In the genomic region with DNA sequence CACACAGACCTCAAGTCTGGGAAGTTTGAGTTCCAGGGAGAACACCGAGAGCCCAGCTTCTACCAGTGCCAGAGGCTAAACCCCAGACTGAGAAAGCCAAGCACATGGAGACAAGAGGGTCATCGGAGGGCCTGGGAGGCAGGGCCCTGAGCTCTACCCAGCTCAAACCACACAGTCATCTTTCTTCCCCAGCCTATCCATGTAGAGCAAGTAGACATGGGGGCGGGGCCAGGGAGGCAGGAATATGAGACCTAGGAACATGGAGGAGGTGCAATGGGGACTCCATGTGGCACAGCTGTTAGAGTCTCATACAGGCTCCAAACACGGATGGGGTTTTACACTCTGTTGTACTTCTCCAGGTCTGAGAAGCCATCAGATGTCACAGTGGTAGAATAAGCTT, we compare ENCODE assay signal across 11 mouse cellular contexts. TPM values are rescaled to one million over a fixed set of nuclear protein-coding genes. Genes with fewer than 3 reads are reported as not detected.
DNase-seq lines count a peak whose midpoint lies in the region.
"Had no signal": no experiment of that assay in that cellular context is flagged by ENCODE, and none has a peak within 500 bp of the region (broad histone marks: within the 10 kb centered on the region; RNA-seq: fewer than 3 reads in every experiment).

No protein-coding gene starts in this region.

- DNase-seq in kidney, adult 11 months: peak; percentile 40
- no peak for DNase-seq in kidney, adult 18-20 months
- peak; percentile 72 for DNase-seq in embryo, embryonic 10 days (ENCODE audit: low spot score)
- peak; percentile 74 for DNase-seq in kidney, postnatal 10 days
- peak; percentile 40 for DNase-seq in retina, embryonic 14.5 days (ENCODE audit: low spot score)
- no peak for DNase-seq in left cerebral cortex, adult 8-10 months (ENCODE audit: low spot score in 2 of 2)
- DNase-seq in yolk sac, embryonic 10.5 days (ENCODE audit: low spot score): no peak
- DNase-seq in urinary bladder, postnatal 14 days (ENCODE audit: low spot score): no peak
- DNase-seq: cerebellum, adult 9-10 months; heart, adult 11 months; right cerebral cortex, postnatal 25 days had no signal

RNA-seq across cellular contexts. Expression of gene Ubxn10, which starts 8.9 kb away (rescaled TPM):
- total RNA-seq in left cerebral cortex, adult 8-10 months (2022): 1 to 10 TPM; 1.2 to 2.4 (median 1.5) TPM

RNA-seq across cellular contexts. Expression of gene Pla2g2f, which starts 11.5 kb away (rescaled TPM):
- total RNA-seq in left cerebral cortex, adult 8-10 months (2022): not detected

RNA-seq across cellular contexts. Expression of gene Pla2g2c, which starts 21.3 kb away (rescaled TPM):
- total RNA-seq in left cerebral cortex, adult 8-10 months (2022): under 1 TPM; 0.14 to 0.51 (median 0.26) TPM

RNA-seq across cellular contexts. Expression of gene Pla2g2d, which starts 29.7 kb away (rescaled TPM):
- 1 to 10 TPM in 1 of 4 experiments, under 1 TPM in 3; 0.32 to 1.3 (median 0.69) TPM for total RNA-seq in left cerebral cortex, adult 8-10 months (2022)

Comparison
In these comparisons a context has a peak if more than half of its experiments do, and no peak if none do; other contexts are left out.
1. DNase-seq: peak in kidney, adult 11 months (single experiment), embryo, embryonic 10 days (single experiment), kidney, postnatal 10 days (single experiment) and retina, embryonic 14.5 days (single experiment); none in kidney, adult 18-20 months (single experiment), left cerebral cortex, adult 8-10 months (0 of 2), yolk sac, embryonic 10.5 days (single experiment) and urinary bladder, postnatal 14 days (single experiment).